Mouse (Mus musculus) embryo, embryonic 11.5 days (tissue): ENCODE data around the gene Olfml3.

Source experiments
- DNase-seq: peaks from one replicate; pipeline ENCODE4 v3.0.0-alpha.2; 2012; ENCODE audit warnings: low read depth, low spot score

The Olfml3 gene

GRCm38 (mm10) chr3:103709470-103710040 lies 28.2 kb downstream of the Olfml3 start:
- DNase-seq, result no peak

DNA sequence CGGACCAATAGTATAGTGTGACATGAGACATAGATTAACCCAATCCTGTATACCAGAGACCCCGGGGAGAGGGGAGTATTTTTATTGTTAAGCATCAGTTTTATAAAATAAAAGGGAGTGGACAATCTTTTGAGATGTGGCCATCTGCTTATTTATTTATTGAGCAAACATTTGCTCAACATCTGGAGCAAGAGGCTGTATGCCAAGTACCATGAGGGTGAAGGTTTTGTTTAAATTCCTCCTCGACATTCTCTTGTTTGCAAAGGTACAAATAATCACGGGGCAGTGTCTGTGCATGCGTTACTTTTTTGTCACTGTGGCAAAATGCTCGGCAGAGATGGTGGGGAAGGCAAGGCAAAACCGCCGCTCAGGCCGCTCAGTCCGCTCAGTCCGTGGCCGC lies 32.4 kb downstream of the Olfml3 start:
- no peak for DNase-seq

DNA sequence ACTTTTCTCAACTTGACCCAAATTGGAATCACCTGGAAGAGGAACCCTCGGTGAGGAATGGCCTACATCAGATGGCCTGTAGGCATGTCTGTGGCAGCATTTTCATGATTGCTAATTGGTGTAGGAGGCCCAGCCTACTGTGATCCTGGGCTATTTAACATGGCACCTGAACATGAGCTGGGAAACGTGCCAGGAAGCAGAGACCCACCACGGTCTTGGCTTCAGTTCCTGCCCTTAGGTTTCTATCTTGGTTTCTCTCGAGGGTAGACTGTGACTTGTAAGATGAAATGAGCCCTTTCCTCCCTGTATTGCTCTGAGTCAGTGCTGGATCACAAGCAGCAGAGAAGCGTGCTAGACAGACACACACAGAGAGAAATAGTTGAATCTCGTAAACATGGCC lies 33.1 kb downstream of the Olfml3 start:
- no peak for DNase-seq

DNA sequence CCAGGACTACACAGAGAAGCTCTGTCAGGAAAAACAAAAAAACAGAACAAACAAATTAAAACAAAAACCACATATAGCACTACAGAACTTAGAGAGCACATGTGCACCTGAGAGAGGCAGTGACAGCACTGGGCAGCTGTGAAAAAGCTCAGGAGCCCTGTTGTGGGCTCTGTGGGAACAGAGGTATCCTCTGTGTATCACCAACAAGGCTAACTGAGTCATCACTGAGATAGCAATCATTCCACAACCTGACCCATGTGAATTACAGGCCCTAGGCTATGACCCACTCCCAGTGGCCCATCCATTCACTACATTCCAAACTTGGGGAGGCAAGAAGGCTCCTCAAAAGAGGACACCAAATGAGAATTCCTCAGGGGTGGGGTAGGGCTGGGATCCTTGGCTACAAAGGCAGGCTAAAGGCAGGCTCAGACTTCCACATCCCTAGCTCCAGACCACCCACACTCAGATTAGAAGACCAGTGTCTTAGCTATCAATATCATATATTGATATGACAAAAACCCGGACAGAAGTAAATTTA lies 41.3 kb downstream of the Olfml3 start:
- no peak for DNase-seq

DNA sequence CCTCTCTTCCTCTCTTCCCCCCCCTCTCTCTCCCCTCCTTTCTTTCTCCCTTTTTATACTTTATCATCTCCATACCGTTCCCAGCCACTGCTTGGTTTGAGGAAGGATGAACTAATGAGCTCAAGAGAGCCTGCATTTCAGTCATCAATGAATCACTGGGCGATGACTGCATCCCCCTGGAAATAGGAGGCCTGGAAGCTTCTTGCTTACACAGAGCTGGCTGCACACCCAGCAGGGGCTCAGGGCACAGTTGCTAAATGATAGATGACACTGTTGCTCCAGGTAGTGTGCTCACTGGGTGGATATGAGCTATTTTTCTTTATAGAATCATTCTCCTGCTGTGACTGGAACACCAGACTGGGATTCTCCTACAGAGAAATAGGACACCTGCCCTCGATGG lies 42.2 kb downstream of the Olfml3 start:
- no peak for DNase-seq

DNA sequence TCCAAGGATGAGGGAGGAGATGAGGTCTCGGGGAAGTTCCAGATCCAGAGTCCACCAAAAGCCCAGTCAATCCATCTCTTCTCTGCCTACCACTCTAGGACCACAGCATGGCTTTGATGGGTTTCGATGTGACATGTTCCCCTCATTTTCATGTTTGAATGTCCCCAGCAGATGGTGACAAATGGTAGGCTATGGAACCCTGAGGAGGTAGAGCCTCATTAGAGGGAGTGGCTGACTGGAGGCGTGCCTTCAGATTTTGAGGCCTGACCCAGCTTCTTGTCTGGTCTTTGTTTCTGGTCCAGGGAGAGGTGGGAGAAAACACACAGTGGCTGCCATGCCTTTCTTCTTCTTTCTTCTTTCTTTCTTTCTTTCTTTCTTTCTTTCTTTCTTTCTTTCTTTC lies 47.3 kb downstream of the Olfml3 start:
- no peak for DNase-seq

DNA sequence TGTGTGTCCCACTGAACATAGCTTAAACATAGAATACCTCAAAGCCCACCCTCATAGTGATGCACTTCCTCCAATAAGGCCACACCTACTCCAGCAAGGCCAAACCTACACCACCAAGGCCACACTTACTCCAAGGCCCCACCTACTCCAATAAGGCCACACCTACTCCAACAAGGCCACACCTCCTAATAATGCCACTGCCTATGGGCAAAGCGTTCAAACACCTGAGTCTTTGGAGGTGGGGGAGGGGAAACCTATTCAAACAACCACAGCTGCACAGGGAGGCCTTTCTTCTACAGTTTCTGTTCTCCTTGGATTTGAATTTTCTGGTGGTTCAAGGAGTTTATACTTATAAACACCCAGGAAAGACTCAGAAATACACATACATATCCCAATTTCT lies 48.8 kb downstream of the Olfml3 start:
- no peak for DNase-seq

DNA sequence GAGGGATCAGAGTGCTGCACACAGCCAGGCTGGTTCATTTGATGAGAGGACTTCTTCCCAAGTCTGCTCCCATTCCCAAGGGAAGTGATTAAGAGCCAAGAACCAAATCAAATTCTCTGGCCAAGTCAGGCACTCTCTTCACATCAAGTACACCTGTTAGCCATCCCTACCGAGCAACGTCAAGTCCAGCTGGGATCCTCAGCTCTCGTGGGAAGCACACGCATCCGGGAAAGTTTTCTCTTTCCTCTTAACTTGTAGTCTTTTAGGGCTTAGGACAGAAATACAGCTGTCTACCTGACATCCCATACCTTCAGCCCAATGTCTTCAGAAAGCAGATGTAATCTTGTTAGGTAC lies 53.9 kb downstream of the Olfml3 start:
- DNase-seq, result no peak

DNA sequence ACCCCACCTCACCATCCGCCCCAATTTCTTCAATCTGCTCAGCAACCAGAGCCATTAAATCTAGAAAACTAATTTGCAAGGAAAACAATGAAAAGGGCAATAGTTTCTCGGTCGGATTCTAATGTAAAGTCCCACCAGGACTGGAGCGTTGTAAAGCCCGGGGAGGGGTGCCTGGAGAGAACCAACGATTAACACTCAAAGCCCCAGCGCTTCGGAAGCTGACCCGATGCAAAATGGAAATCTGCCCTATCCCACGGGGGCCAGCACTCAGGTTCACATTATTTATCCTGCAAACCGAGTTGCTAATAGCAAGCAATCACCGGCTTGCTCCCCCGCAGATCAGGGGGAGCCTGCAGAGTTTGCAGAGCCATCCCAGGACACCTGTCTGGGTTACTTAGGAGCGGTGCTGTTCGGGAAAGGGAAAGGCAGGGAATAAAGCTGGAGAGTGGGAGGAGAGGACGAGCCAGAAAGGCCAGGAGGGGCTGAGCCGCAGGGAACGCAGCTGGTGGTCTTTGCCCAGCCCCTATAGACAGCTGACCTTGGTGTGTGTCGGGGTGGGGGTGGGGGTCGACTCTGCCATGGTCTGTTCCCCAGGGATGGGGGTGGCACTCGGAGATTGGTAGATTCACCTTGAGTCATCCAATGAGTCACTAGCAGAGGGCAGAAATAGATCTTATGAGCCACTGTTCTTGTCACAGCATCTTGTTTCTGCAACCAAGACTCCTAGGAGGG lies 54.4 kb downstream of the Olfml3 start:
- DNase-seq, result peak; percentile 20

- no peak for DNase-seq
Observed at GRCm38 (mm10) chr3:103682473-103682872, 55.3 kb downstream of the Olfml3 start.

GRCm38 (mm10) chr3:103678811-103679210 lies 59.0 kb downstream of the Olfml3 start:
- DNase-seq, result no peak

- no peak for DNase-seq
Observed at GRCm38 (mm10) chr3:103672716-103673115, 65.1 kb downstream of the Olfml3 start.
